Mouse (Mus musculus): ENCODE data around the gene B3galt4.
"Not testable (repeated sequence)": the region's sequence is repeated elsewhere in the genome, so short reads cannot be mapped to it uniquely, and the experiment has no call there.

The B3galt4 gene

GRCm38 (mm10) chr17:33965846-33966550 is 14.7 kb upstream of the B3galt4 start:
- no peak for DNase-seq

DNA sequence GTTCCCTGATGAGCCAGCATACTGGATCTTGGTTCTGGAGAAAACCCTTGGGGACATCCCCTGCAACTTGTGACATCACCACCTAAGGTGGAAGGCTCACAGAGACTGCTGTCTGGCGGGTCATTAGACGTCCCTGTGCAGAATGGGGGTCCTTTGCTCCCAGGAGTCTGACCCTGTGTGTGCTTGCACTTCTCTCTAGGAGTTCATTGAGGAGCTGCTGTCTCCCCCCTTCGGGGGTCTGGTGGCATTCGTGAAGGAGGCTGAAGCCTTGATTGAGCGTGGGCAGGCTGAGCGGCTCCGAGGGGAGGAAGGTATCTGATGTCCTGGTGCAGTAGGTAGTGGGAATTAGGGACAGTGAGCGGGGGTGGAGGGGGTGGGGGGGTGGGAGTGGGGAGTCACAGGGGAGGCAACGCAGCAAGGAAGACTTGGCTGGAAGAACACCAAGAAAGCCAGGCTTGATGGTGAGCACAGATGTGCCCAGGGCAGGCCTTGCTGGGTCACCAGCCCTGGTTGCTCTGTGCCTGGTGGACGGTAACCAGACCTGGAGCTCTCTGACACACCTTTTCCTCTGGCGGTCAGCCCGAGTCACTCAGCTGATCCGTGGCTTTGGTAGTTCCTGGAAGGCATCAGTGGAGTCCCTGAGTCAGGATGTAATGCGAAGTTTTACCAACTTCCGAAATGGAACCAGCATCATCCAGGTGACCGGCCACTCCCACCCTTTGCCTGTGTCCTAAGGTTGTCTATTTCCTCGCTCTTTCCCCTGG is 14.0 kb upstream of the B3galt4 start:
- no peak for DNase-seq

DNA sequence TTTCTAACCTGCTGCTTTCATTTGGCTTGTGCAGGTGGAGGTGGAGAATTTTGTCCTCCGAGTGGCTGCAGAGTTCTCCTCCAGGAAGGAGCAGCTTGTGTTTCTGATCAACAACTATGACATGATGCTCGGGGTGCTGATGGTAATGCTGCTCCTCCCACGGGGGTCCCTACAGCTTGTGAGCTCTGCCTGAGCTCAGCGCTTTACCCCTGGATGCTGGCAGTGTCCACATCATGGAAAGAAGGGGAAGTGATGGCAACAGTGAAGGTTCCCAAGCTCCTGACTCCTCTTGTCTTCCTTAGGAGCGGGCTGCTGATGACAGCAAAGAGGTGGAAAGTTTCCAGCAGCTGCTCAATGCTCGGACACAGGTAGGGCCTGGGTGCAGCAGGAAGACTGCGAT is 11.6 kb upstream of the B3galt4 start:
- no peak for DNase-seq

GRCm38 (mm10) chr17:33959948-33960347 is 8.7 kb upstream of the B3galt4 start:
- no peak for DNase-seq

DNA sequence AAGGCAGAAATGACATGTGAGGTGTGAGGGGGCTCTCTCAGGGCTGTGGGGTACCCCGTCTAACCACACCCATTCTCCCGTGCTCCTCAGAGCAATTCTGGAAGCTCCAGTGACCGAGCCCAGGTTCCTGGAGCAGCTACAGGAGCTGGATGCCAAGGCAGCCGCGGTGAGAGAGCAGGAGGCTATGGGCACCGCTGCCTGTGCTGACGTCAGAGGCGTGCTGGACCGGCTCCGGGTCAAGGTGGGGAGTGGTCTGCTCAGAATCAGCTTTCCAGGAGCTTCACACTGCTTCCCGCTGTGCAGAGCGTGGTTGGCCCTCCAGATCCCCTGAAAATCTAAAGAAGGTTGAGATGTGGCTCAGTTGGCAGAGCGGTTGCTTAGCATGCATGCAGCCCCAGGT is 7.8 kb upstream of the B3galt4 start:
- DNase-seq = no peak

GRCm38 (mm10) chr17:33958451-33958850 is 7.2 kb upstream of the B3galt4 start:
- no peak for DNase-seq

DNA sequence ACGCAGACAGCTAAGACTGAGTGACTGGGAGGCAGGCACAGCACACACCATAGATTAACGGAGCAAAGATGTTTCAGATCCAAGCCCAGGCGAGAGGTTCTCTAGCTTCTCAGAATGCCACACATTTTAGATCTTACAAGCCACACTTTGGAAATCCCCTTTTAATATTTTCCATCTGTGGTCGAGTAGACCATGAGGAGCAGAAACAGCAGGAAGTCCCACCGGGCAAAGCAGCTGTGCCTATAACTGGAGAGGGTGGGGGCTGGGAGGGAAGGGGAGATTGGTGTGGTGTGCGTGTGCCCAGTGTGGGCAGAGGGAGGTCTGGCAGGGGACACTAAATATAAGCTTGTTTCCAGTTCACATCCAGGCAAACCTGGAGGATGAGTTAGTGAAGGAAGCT is 6.2 kb upstream of the B3galt4 start:
- DNase-seq = no peak

DNA sequence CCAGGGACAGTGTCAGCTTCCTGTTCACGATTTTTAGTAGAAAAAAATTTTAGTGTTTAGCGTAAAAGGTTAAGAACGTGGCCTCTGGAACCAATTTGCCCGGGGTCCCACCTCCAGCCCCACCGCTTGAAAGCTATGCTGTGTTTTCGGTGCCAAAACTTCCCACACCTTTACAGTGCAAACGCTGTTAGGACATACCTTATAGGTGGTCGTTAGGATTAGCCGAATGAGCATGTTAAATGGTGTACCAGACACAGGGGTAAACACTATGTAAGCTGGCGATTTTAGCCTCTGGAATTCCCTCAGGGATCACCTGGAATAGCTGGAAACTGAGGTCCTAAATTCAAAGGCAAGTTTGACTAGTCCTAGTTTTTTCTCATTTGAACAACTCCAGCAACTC is 5.0 kb upstream of the B3galt4 start:
- DNase-seq = no peak

DNA sequence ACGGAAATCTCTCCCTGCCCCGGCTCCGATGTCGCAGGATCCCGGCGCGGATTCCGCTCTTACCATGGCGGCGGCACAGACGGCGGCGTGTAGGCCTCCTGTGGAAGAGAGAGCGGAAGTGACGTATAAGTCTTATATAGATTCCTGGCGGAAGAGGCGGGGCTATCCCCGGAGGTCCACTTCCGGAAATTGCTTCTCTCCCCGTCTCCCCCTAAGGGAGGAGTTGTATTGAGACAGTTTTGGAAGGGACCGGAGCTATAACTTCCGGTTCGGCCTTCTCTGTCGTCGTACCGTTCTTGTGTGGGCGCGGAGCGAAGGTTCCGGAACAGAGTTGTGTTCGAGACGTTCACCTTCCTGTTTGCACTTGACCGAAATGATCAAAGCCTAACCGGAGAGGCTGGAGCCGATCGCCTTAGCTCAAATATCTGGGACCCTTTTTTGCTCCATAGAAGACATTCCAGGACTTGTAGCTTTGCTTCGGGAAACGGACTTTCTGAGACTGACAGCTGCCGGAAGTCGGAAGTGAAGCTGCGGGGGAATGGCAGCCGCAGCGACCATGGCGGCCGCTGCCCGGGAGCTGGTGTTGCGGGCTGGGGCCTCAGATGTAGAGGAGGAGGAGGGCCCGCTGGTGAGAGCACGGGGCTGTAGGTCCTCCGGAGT is 4.4 kb upstream of the B3galt4 start, which contains the start of the genes Vps52 and Rps18:
TSS of gene Vps52 (plus strand) at position 258 of the 660 bp plus-strand sequence.
TSS of gene Rps18 (minus strand) at position 447 of the 660 bp plus-strand sequence.
- DNase-seq = peak; percentile 97 to 98

- no peak for DNase-seq
Observed at GRCm38 (mm10) chr17:33954646-33955554, 3.6 kb upstream of the B3galt4 start.

DNA sequence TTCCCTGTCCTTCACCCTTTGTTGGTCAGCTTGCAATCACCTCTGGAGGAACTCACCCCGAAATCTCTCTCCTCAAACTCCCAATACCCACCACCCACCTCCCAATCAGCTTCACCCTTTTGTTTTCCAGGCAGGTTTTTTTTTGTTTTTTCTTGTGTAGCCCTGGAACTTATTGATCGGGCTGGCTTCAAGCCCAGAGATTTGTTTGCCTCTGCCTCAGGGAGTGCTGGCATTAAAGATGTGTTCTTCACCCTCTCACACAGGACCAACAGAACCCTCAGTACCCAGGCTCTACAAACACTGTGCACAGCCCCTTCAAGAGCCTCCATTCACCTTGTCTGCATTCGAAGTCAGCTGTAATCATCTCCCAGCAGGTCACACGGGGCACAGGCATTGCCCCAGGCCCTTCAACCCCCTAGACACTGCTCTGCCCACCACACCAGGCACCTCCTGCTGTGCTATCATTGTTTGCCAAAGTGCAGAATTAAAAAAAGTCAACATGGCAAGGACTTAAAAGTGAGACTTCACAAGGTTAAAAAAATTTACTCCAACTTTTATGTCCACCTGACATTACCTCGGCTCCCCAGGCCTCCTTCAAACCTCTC is 2.8 kb upstream of the B3galt4 start:
- DNase-seq = peak in 1 of 2 experiments; percentile 50

DNA sequence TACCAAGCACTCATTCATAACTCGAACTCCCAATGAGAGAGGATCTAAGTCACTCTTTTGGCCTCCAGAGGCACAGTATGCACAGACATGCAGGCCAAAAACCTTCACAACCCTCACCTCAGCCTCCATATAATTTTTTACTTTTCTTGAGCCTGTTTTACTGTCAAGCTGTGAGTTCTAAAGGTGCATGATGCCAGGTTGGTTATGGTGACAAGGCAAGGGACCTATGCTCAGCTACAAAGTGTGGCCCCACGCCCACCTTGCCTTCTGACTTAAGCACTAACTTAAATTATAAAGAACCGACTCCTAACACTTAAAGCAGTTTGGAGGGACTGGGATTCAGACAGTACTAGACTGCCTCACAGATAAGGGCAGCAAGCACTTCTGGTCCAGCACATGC is 2.0 kb upstream of the B3galt4 start:
- no peak for DNase-seq

- no peak for DNase-seq
Observed at GRCm38 (mm10) chr17:33952879-33953278, 1.6 kb upstream of the B3galt4 start.

DNA sequence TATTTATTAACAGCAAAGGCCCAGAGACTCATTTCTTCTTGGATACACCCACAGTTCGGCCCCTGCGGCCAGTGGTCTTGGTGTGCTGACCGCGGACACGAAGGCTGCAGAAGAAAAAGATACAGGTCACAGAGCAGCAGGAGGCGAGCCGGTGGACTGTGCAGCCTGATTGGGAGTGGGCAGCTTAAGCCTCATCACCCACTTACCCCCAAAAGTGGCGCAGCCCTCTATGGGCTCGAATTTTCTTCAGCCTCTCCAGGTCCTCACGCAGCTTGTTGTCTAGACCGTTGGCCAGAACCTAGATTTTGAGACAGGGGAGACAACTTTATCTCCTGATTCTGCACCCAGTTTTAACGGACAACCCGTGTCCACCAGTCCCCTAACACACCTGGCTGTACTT is 727 bp upstream of the B3galt4 start:
- DNase-seq = not testable (repeated sequence)

GRCm38 (mm10) chr17:33950131-33950625 is 1.1 kb downstream of the B3galt4 start:
- DNase-seq = no peak

DNA sequence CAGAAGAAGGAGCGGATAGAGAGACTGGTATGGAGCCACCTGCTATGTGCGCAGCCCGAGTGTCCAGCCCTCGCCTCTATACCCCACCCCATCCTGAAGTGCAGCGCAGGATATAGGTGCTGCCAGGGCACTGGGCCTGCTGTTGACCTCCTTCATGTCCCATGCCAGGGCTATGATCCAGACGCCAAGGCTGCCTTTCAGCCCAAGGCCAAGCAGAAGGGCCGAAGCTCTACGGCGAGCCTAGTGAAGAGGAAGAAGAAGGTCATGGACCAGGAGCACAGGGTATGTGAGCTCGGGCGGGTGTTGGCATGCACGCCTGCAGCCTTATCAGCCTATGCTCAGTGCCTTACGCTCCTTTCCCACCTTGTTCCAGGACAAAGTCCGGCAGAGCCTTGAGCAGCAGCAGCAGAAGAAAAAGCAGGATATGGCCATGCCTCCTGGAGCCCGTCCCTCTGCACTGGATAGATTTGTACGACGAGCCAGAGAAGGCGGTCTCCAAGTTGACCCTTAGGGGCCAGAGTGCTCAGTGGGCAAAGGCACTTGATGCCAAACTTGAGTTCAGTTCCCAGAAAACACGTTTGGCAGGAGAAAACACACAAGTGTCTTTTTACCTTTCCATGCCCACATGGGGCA is 2.3 kb downstream of the B3galt4 start:
- DNase-seq = no peak

DNA sequence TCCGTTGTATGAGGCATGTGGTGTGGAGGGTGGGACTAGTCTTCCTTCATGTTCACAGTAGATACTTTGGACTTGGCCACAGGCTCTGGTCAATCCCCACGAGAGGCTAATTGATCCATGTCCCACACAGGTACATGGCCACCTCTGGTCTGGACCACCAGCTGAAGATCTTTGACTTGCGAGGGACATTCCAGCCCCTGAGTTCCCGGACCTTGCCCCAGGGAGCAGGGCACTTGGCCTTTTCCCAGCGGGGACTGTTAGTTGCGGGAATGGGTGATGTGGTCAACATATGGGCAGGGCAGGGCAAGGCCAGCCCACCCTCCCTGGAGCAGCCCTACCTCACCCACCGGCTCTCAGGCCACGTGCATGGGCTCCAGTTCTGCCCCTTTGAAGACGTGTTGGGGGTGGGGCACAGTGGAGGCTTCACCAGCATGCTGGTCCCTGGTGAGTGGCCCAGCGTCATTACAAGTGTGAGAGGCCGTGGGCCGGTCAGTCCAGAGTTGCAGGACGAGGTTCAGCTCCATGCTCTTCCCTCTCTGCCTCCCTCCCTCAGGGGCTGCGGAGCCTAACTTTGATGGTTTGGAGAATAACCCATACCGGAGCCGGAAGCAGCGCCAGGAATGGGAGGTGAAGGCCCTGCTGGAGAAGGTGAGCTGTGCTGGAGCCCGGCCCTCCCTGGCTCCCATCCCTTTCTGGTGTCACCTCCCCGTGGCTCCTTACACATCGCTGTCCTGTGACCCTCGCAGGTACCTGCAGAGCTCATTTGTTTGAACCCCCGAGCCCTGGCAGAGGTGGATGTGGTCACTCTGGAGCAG is 3.0 kb downstream of the B3galt4 start:
- no peak for DNase-seq

- DNase-seq = no peak
Observed at GRCm38 (mm10) chr17:33947430-33948089, 3.7 kb downstream of the B3galt4 start.

GRCm38 (mm10) chr17:33943454-33943853 is 7.8 kb downstream of the B3galt4 start:
- no peak for DNase-seq

GRCm38 (mm10) chr17:33941381-33941780 is 9.9 kb downstream of the B3galt4 start:
- no peak for DNase-seq

All from cerebellum, postnatal 14 days (tissue).